Mouse (Mus musculus) stomach, postnatal 0 days (tissue): ENCODE measurements around the gene Rimkla.

Experiments used
- CTCF ChIP-seq: IDR thresholded peaks from 2 replicates; pipeline ENCODE4 v1.5.1; 2016; ENCODE audit warnings: antibody characterized with exemption, low read depth, mild to moderate bottlenecking, moderate library complexity
- EP300 ChIP-seq: optimal IDR thresholded peaks from 2 replicates; pipeline ENCODE3; 2016; ENCODE audit warnings: antibody characterized with exemption

GRCm38 (mm10) chr4:119447786-119448185 lies 44.6 kb downstream of the Rimkla start:
- TF ChIP-seq CTCF: no peak
- no peak for TF ChIP-seq EP300
